Mouse (Mus musculus): ENCODE results near the gene Smarcb1.

DNA sequence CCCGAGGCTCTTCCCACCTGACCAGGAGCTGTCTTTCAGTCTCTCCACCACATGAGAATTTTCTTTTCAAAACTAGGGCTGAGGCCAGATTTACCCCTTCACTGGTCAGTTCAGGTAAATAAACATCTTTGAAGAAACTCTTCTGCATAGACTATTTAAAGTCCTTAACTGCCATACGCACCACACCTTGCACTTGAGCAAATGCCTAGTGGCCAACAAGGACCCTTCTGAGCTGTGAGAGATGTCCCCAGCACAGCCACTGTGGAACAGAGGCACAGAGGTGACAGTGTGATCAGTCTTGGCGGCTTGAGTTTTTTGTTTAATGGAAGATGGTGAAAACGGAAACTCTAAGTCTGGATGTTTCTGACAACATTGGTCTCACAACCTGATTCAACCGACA, 2.4 kb downstream of the Smarcb1 start:
- TF ChIP-seq MXI1 (IDR thresholded peaks at IDR 0.05; ENCODE audit: low read depth, low read length) (no peak), ZC3H11A (IDR thresholded peaks at IDR 0.05; ENCODE audit: low read depth, low read length) (no peak), CTCF (conservative IDR thresholded peaks at IDR 0.05 in 1 of 2, IDR thresholded peaks at IDR 0.05 in 1 of 2; ENCODE audit: low read depth in 2 of 2, low read length in 2 of 2) (no peak)
